Mouse (Mus musculus): ENCODE measurements around the gene Acbd4. TPM values are rescaled to one million over a fixed set of nuclear protein-coding genes. Genes with fewer than 3 reads are reported as not detected.
A peak's percentile ranks its signal among the peaks of the same experiment; 100 is the strongest.

Acbd4 gene
- polyA plus RNA-seq, 1 experiment from 2014 or later, result 14.5 TPM

DNA sequence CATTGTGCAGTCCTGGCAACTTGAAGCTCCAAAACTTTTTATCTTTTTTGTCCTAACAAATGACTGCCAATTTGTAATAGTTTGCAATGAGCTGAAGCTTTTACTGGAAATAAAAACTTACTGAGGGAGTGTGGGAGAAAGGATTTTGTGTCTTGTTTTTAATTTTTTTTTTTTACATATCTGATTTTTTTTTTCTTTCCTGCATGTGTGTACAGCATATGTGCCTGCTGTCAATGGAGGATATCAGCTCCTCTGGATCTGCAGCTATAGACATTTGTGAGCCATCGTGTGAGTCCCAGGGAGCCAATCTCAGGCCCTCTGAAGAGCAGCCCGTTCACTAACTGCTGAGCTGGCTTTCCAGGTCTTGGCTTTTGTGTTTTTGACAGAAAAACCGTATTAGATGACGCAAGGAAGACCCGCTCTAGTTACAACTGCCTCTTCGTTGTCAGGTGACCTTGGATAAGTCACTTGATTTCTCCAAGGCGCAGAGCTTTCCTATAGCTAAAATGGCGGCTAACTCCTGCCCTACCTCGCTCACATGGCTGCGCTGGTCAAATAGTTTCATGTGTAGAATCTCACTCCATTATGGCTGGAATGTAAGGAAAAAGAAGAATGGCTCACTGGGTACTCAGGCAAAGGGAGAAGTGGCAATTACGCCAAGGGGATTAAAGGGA lies 12.9 kb downstream of the Acbd4 start:
- no peak for DNase-seq (ENCODE audit: low spot score)
- Histone ChIP-seq H3K4me3 (ENCODE audit: low read depth, low read length) (peak overlapping the region; percentile 64), H3K4me1 (replicated peaks; ENCODE audit: control insufficient read depth, insufficient read depth, low read length) (peaks cover 24% of the 10 kb centered on the region), H3K36me3 (ENCODE audit: control insufficient read depth, insufficient read depth, low read length) (no peaks in the 10 kb centered on the region), H3K27ac (ENCODE audit: low read depth) (peak overlapping the region; percentile 93), H3K4me2 (ENCODE audit: low read length) (peak overlapping the region; percentile 83), H3K9ac (ENCODE audit: low read length) (peak overlapping the region; percentile 86), H3K27me3 (replicated peaks; ENCODE audit: control insufficient read depth, insufficient read depth, low read length) (no peaks in the 10 kb centered on the region), H3K9me3 (ENCODE audit: control insufficient read depth, low read length) (no peaks in the 10 kb centered on the region)
- no peak for ATAC-seq (replicated peaks; ENCODE audit: low FRiP score, low TSS enrichment, low read depth)
- WGBS, result 90% methylated on average over 11 of the region's 11 CpGs

GRCm38 (mm10) chr11:103115163-103116007 lies 13.9 kb downstream of the Acbd4 start:
- peak overlapping the region; percentile 86 for H3K9ac ChIP-seq (ENCODE audit: low read length)
- WGBS, result under 1% methylated on average over 34 of the region's 34 CpGs
- peak overlapping the region; percentile 93 for H3K27ac ChIP-seq (ENCODE audit: low read depth)
- H3K9me3 ChIP-seq (ENCODE audit: control insufficient read depth, low read length), result no peaks in the 10 kb centered on the region
- no peaks in the 10 kb centered on the region for H3K27me3 ChIP-seq (replicated peaks; ENCODE audit: control insufficient read depth, insufficient read depth, low read length)
- H3K4me3 ChIP-seq (ENCODE audit: low read depth, low read length), result peak overlapping the region; percentile 64
- peak; percentile 73 for ATAC-seq (replicated peaks; ENCODE audit: low FRiP score, low TSS enrichment, low read depth)
- H3K36me3 ChIP-seq (ENCODE audit: control insufficient read depth, insufficient read depth, low read length), result no peaks in the 10 kb centered on the region
- H3K4me1 ChIP-seq (replicated peaks; ENCODE audit: control insufficient read depth, insufficient read depth, low read length), result peaks cover 24% of the 10 kb centered on the region
- peak; percentile 94 for DNase-seq (ENCODE audit: low spot score)
- H3K4me2 ChIP-seq (ENCODE audit: low read length), result peak overlapping the region; percentile 83

- WGBS, result under 1% methylated on average over 52 of the region's 53 CpGs
- peak; percentile 99 for DNase-seq (ENCODE audit: low spot score)
- ATAC-seq (replicated peaks; ENCODE audit: low FRiP score, low TSS enrichment, low read depth), result peak; percentile 92
- Histone ChIP-seq H3K4me1 (replicated peaks; ENCODE audit: control insufficient read depth, insufficient read depth, low read length) (peaks cover 20% of the 10 kb centered on the region), H3K27me3 (replicated peaks; ENCODE audit: control insufficient read depth, insufficient read depth, low read length) (no peaks in the 10 kb centered on the region), H3K9me3 (ENCODE audit: control insufficient read depth, low read length) (no peaks in the 10 kb centered on the region), H3K4me2 (ENCODE audit: low read length) (peak within 1 kb of the TSS; percentile 83), H3K9ac (ENCODE audit: low read length) (peak within 1 kb of the TSS; percentile 86), H3K27ac (ENCODE audit: low read depth) (peak within 1 kb of the TSS; percentile 93), H3K4me3 (ENCODE audit: low read depth, low read length) (peak within 1 kb of the TSS; percentile 75), H3K36me3 (ENCODE audit: control insufficient read depth, insufficient read depth, low read length) (no peaks in the 10 kb centered on the region)
Observed at GRCm38 (mm10) chr11:103116008-103116818, 14.7 kb downstream of the Acbd4 start, which contains the start of gene Hexim1. Gene Hexim1, plus strand, starts transcription at chr11:103116231.

GRCm38 (mm10) chr11:103116959-103117590 lies 15.6 kb downstream of the Acbd4 start:
- Histone ChIP-seq H3K27ac (ENCODE audit: low read depth) (peak overlapping the region; percentile 93), H3K9me3 (ENCODE audit: control insufficient read depth, low read length) (no peaks in the 10 kb centered on the region), H3K4me3 (ENCODE audit: low read depth, low read length) (peak overlapping the region; percentile 75), H3K4me2 (ENCODE audit: low read length) (peak overlapping the region; percentile 80), H3K9ac (ENCODE audit: low read length) (peak overlapping the region; percentile 63), H3K27me3 (replicated peaks; ENCODE audit: control insufficient read depth, insufficient read depth, low read length) (no peaks in the 10 kb centered on the region), H3K4me1 (replicated peaks; ENCODE audit: control insufficient read depth, insufficient read depth, low read length) (peaks cover 13% of the 10 kb centered on the region), H3K36me3 (ENCODE audit: control insufficient read depth, insufficient read depth, low read length) (no peaks in the 10 kb centered on the region)
- DNase-seq (ENCODE audit: low spot score) (peak; percentile 90), ATAC-seq (replicated peaks; ENCODE audit: low FRiP score, low TSS enrichment, low read depth) (0 out of 2 replicates have a peak, but pooled peaks have one; percentile 5)
- WGBS, result under 1% methylated on average over 35 of the region's 35 CpGs

- peak; percentile 90 for DNase-seq (ENCODE audit: low spot score)
Observed at GRCm38 (mm10) chr11:103117591-103118009, 16.1 kb downstream of the Acbd4 start.

DNA sequence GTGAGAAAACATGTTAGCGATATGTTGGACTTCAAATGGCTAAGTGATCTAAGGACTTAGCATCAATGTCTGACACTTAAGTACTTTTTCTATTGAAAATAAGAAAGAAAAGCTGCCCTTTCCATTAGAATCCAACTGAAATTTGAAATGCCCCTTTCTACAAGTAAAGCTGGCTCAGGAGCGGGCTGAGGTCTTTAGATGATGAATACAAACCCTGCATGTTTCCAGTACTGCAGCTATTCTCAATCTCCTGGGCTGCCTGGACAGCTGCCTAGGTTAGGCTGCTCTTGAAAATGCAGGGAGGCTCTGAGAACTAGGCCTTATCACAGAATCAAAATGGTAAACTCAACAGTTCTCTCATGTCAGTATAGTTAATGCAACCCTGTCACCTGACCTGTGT lies 17.4 kb downstream of the Acbd4 start:
- Histone ChIP-seq H3K27me3 (replicated peaks; ENCODE audit: control insufficient read depth, insufficient read depth, low read length) (no peaks in the 10 kb centered on the region), H3K4me3 (ENCODE audit: low read depth, low read length) (peak overlapping the region; percentile 75; the same call in 1 of the 2 replicates), H3K36me3 (ENCODE audit: control insufficient read depth, insufficient read depth, low read length) (no peaks in the 10 kb centered on the region), H3K9ac (ENCODE audit: low read length) (no peak overlapping the region), H3K9me3 (ENCODE audit: control insufficient read depth, low read length) (no peaks in the 10 kb centered on the region), H3K4me1 (replicated peaks; ENCODE audit: control insufficient read depth, insufficient read depth, low read length) (peaks cover 6% of the 10 kb centered on the region), H3K4me2 (ENCODE audit: low read length) (peak overlapping the region; percentile 80), H3K27ac (ENCODE audit: low read depth) (no peak overlapping the region)
- no peak for ATAC-seq (replicated peaks; ENCODE audit: low FRiP score, low TSS enrichment, low read depth)
- WGBS, result 85% methylated on average over 2 of the region's 2 CpGs
- DNase-seq (ENCODE audit: low spot score), result no peak

More at GRCm38 (mm10) chr11:103117591-103118009, 16.1 kb downstream of the Acbd4 start:
- Histone ChIP-seq H3K4me2 (ENCODE audit: low read length) (peak overlapping the region; percentile 80), H3K36me3 (ENCODE audit: control insufficient read depth, insufficient read depth, low read length) (no peaks in the 10 kb centered on the region), H3K27me3 (replicated peaks; ENCODE audit: control insufficient read depth, insufficient read depth, low read length) (no peaks in the 10 kb centered on the region), H3K9me3 (ENCODE audit: control insufficient read depth, low read length) (no peaks in the 10 kb centered on the region), H3K27ac (ENCODE audit: low read depth) (peak overlapping the region; percentile 93; the same call in 1 of the 2 replicates), H3K4me1 (replicated peaks; ENCODE audit: control insufficient read depth, insufficient read depth, low read length) (peaks cover 8% of the 10 kb centered on the region), H3K9ac (ENCODE audit: low read length) (peak overlapping the region; percentile 63), H3K4me3 (ENCODE audit: low read depth, low read length) (peak overlapping the region; percentile 75)
- no peak for ATAC-seq (replicated peaks; ENCODE audit: low FRiP score, low TSS enrichment, low read depth)
- under 1% methylated on average over 38 of the region's 38 CpGs for WGBS

DNA sequence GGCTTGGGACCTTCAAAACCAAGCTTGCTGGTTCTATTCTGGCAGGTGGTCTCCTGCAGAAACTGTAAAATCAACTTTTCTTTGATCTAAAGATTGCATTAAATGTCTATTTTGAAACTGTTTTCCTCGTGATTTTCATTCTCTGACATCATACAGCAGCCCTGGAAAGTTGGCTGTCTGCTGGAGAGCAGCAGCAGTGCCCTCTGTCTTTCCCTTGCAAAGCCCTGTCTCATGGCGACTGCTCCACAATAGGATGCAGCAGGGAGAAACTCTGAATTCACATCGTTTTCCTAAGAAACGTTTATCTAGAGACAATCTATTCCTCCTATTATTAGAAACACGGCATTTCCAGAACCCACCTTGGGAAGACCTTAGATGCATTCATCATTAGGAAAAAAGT lies 18.1 kb downstream of the Acbd4 start:
- Histone ChIP-seq H3K27ac (ENCODE audit: low read depth) (no peak overlapping the region), H3K9ac (ENCODE audit: low read length) (no peak overlapping the region), H3K4me1 (replicated peaks; ENCODE audit: control insufficient read depth, insufficient read depth, low read length) (peaks cover 6% of the 10 kb centered on the region), H3K4me3 (ENCODE audit: low read depth, low read length) (no peak overlapping the region), H3K27me3 (replicated peaks; ENCODE audit: control insufficient read depth, insufficient read depth, low read length) (no peaks in the 10 kb centered on the region), H3K9me3 (ENCODE audit: control insufficient read depth, low read length) (no peaks in the 10 kb centered on the region), H3K4me2 (ENCODE audit: low read length) (no peak overlapping the region), H3K36me3 (ENCODE audit: control insufficient read depth, insufficient read depth, low read length) (no peaks in the 10 kb centered on the region)
- ATAC-seq (replicated peaks; ENCODE audit: low FRiP score, low TSS enrichment, low read depth) (no peak), DNase-seq (ENCODE audit: low spot score) (no peak)
- WGBS, result 52% methylated on average over 5 of the region's 5 CpGs

DNA sequence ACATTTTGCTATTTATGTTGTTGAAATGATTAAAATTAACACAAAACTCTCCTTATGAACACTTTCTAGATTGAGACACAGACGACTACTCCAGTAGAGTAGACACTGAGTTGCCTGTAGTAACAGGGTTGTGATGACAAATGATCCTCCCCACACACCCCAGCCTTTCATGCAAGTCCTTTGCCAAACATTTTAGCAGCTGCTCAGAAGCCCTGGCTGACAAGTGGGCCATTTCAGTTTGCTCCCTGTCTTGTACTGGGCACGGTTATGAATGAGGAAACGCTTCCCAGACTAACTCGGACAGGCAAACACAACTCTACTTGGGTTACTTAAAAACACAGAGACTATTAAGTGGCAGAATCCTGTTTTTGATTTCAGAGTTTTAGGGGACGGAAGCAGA lies 18.8 kb downstream of the Acbd4 start:
- DNase-seq (ENCODE audit: low spot score) (no peak), ATAC-seq (replicated peaks; ENCODE audit: low FRiP score, low TSS enrichment, low read depth) (no peak)
- Histone ChIP-seq H3K4me2 (ENCODE audit: low read length) (no peak overlapping the region), H3K36me3 (ENCODE audit: control insufficient read depth, insufficient read depth, low read length) (no peaks in the 10 kb centered on the region), H3K4me3 (ENCODE audit: low read depth, low read length) (no peak overlapping the region), H3K27me3 (replicated peaks; ENCODE audit: control insufficient read depth, insufficient read depth, low read length) (no peaks in the 10 kb centered on the region), H3K9me3 (ENCODE audit: control insufficient read depth, low read length) (no peaks in the 10 kb centered on the region), H3K4me1 (replicated peaks; ENCODE audit: control insufficient read depth, insufficient read depth, low read length) (peaks cover 6% of the 10 kb centered on the region), H3K9ac (ENCODE audit: low read length) (no peak overlapping the region), H3K27ac (ENCODE audit: low read depth) (0 out of 2 replicates have a peak overlapping the region, but pooled peaks have one; percentile 33)
- WGBS, result 40% methylated on average over 5 of the region's 5 CpGs

Measured in intestine, embryonic 14.5 days (tissue).